In genomic region chr19:25399511-25400211, GRCm38 (mm10) we compare ENCODE assay signal across 8 mouse cellular contexts.
A peak's percentile ranks its signal among the peaks of the same experiment; 100 is the strongest.
DNase-seq lines count a peak whose midpoint lies in the region; ATAC-seq lines count a peak whose summit lies in the region.

No protein-coding gene starts in this region.

- H3K9ac ChIP-seq in forebrain, embryonic 11.5 days (ENCODE audit: low read length): no peak overlapping the region
- H3K9ac ChIP-seq in forebrain, embryonic 12.5 days: no peak overlapping the region

- H3K4me2 ChIP-seq in forebrain, embryonic 11.5 days (ENCODE audit: low read depth, low read length, severe bottlenecking): no peak overlapping the region
- H3K4me2 ChIP-seq in forebrain, embryonic 12.5 days: peak overlapping the region; percentile 35

- peaks cover 52% of the 10 kb centered on the region for H3K4me1 ChIP-seq in forebrain, embryonic 10.5 days
- H3K4me1 ChIP-seq in forebrain, embryonic 11.5 days (replicated peaks; ENCODE audit: control insufficient read depth, insufficient read depth, low read length): peaks cover 5% of the 10 kb centered on the region; the same call in 1 of the 2 replicates
- peaks cover 46% of the 10 kb centered on the region for H3K4me1 ChIP-seq in forebrain, embryonic 12.5 days

- peaks cover 32% of the 10 kb centered on the region for H3K27me3 ChIP-seq in forebrain, embryonic 10.5 days (ENCODE audit: poor library complexity, severe bottlenecking)
- no peaks in the 10 kb centered on the region for H3K27me3 ChIP-seq in forebrain, embryonic 11.5 days (ENCODE audit: control insufficient read depth, insufficient read depth, low read length)
- peaks cover 29% of the 10 kb centered on the region for H3K27me3 ChIP-seq in forebrain, embryonic 12.5 days

- no peak overlapping the region; the same call in 1 of the 2 replicates for H3K4me3 ChIP-seq in forebrain, embryonic 10.5 days
- H3K4me3 ChIP-seq in forebrain, embryonic 11.5 days (ENCODE audit: low read depth, low read length): no peak overlapping the region
- no peak overlapping the region for H3K4me3 ChIP-seq in forebrain, embryonic 12.5 days (replicated peaks)

- 26% methylated on average over 9 of the region's 9 CpGs for WGBS in forebrain, embryonic 10.5 days
- 27% methylated on average over 9 of the region's 9 CpGs for WGBS in forebrain, embryonic 11.5 days
- 22% methylated on average over 9 of the region's 9 CpGs for WGBS in forebrain, embryonic 12.5 days

- no peaks in the 10 kb centered on the region for H3K36me3 ChIP-seq in forebrain, embryonic 10.5 days (replicated peaks)
- no peaks in the 10 kb centered on the region for H3K36me3 ChIP-seq in forebrain, embryonic 11.5 days (ENCODE audit: control insufficient read depth, insufficient read depth, low read length)
- H3K36me3 ChIP-seq in forebrain, embryonic 12.5 days (replicated peaks): no peaks in the 10 kb centered on the region

- no peak for ATAC-seq in forebrain, embryonic 11.5 days (replicated peaks; ENCODE audit: low FRiP score)
- no peak for ATAC-seq in forebrain, embryonic 12.5 days (ENCODE audit: low FRiP score)

- no peaks in the 10 kb centered on the region for H3K9me3 ChIP-seq in forebrain, embryonic 10.5 days
- H3K9me3 ChIP-seq in forebrain, embryonic 11.5 days (ENCODE audit: control insufficient read depth, low read length): no peaks in the 10 kb centered on the region
- H3K9me3 ChIP-seq in forebrain, embryonic 12.5 days: no peaks in the 10 kb centered on the region

- peak overlapping the region; percentile 65 for H3K27ac ChIP-seq in forebrain, embryonic 10.5 days
- no peak overlapping the region for H3K27ac ChIP-seq in forebrain, embryonic 11.5 days (ENCODE audit: low read depth, low read length)
- peak overlapping the region; percentile 5; the same call in 1 of the 2 replicates for H3K27ac ChIP-seq in forebrain, embryonic 12.5 days

- DNase-seq in forebrain, embryonic 10.5 days (ENCODE audit: extremely low spot score, low spot score): peak; percentile 25
- DNase-seq in forebrain, embryonic 11.5 days (ENCODE audit: low spot score): no peak
- peak; percentile 68 for DNase-seq in kidney, adult 18-20 months
- DNase-seq in lung, postnatal 10 days: peak; percentile 72
- no peak for DNase-seq in layer of hippocampus, adult 9-10 months (ENCODE audit: low spot score)
- DNase-seq in natural killer cell, adult 2 months (ENCODE audit: low spot score in 2 of 2): no peak
- DNase-seq in frontal cortex, postnatal 10 days (ENCODE audit: low spot score in 2 of 2): no peak

Comparison
In these comparisons a context has a peak if more than half of its experiments do, and no peak if none do; other contexts are left out.
1. DNase-seq: peak in forebrain, embryonic 10.5 days (single experiment), kidney, adult 18-20 months (single experiment) and lung, postnatal 10 days (single experiment); none in forebrain, embryonic 11.5 days (single experiment), layer of hippocampus, adult 9-10 months (single experiment), natural killer cell, adult 2 months (0 of 2) and frontal cortex, postnatal 10 days (0 of 2).